Mouse (Mus musculus): ENCODE measurements around the gene Tada2a. TPM values are rescaled to one million over a fixed set of nuclear protein-coding genes. Genes with fewer than 3 reads are reported as not detected.
A peak's percentile ranks its signal among the peaks of the same experiment; 100 is the strongest.

Tada2a gene
- total RNA-seq, 2 experiments from 2014 or later: 34.0 to 35.5 TPM

GRCm38 (mm10) chr11:84057418-84057817 lies 72.0 kb downstream of the Tada2a start:
- no peak overlapping the region for H3K4me3 ChIP-seq
- no peak for TF ChIP-seq CTCF (IDR thresholded peaks at IDR 0.05)
- intact Hi-C loops (cut with DNase I): no loop called here
- no peak overlapping the region for H3K27ac ChIP-seq
- no peak for DNase-seq (ENCODE audit: extremely low spot score in 1 of 2, low spot score in 2 of 2)

- TF ChIP-seq CTCF (IDR thresholded peaks at IDR 0.05): no peak
- Histone ChIP-seq H3K4me3 (no peak overlapping the region), H3K27ac (no peak overlapping the region)
- intact Hi-C loops (cut with DNase I): no loop called here
- no peak for DNase-seq (ENCODE audit: extremely low spot score in 1 of 2, low spot score in 2 of 2)
Observed at GRCm38 (mm10) chr11:84053524-84054163, 75.8 kb downstream of the Tada2a start.

- DNase-seq (ENCODE audit: extremely low spot score in 1 of 2, low spot score in 2 of 2): no peak
- intact Hi-C loops (cut with DNase I): no loop called here
- H3K4me3 ChIP-seq: no peak overlapping the region
- H3K27ac ChIP-seq: no peak overlapping the region
- no peak for TF ChIP-seq CTCF (IDR thresholded peaks at IDR 0.05)
Observed at GRCm38 (mm10) chr11:84053055-84053454, 76.3 kb downstream of the Tada2a start.

GRCm38 (mm10) chr11:84048411-84048810 lies 81.0 kb downstream of the Tada2a start:
- no peak overlapping the region for H3K4me3 ChIP-seq
- TF ChIP-seq CTCF (IDR thresholded peaks at IDR 0.05): no peak
- DNase-seq (ENCODE audit: extremely low spot score in 1 of 2, low spot score in 2 of 2): no peak
- peak overlapping the region; percentile 19; the same call in 1 of the 2 replicates for H3K27ac ChIP-seq
- intact Hi-C loops (cut with DNase I): no loop called here

- intact Hi-C loops (cut with DNase I): no loop called here
- no peak overlapping the region for H3K4me3 ChIP-seq
- TF ChIP-seq CTCF (IDR thresholded peaks at IDR 0.05): no peak
- H3K27ac ChIP-seq: no peak overlapping the region
- no peak for DNase-seq (ENCODE audit: extremely low spot score in 1 of 2, low spot score in 2 of 2)
Observed at GRCm38 (mm10) chr11:84047270-84047669, 82.1 kb downstream of the Tada2a start.

- no peak for DNase-seq (ENCODE audit: extremely low spot score in 1 of 2, low spot score in 2 of 2)
- TF ChIP-seq CTCF (IDR thresholded peaks at IDR 0.05): no peak
- Histone ChIP-seq H3K27ac (no peak overlapping the region), H3K4me3 (no peak overlapping the region)
- intact Hi-C loops (cut with DNase I): no loop called here
Observed at GRCm38 (mm10) chr11:84044988-84045387, 84.4 kb downstream of the Tada2a start.

GRCm38 (mm10) chr11:84042808-84043762 lies 86.3 kb downstream of the Tada2a start:
- H3K27ac ChIP-seq: peak overlapping the region; percentile 90
- peak; percentile 5 for TF ChIP-seq CTCF (IDR thresholded peaks at IDR 0.05)
- DNase-seq (ENCODE audit: extremely low spot score in 1 of 2, low spot score in 2 of 2): peak; percentile 43 to 60
- intact Hi-C loops (cut with DNase I): no loop called here
- no peak overlapping the region for H3K4me3 ChIP-seq

GRCm38 (mm10) chr11:84040621-84041020 lies 88.8 kb downstream of the Tada2a start:
- intact Hi-C loops (cut with DNase I): no loop called here
- TF ChIP-seq CTCF (IDR thresholded peaks at IDR 0.05): no peak
- no peak overlapping the region for H3K27ac ChIP-seq
- H3K4me3 ChIP-seq: no peak overlapping the region
- no peak for DNase-seq (ENCODE audit: extremely low spot score in 1 of 2, low spot score in 2 of 2)

GRCm38 (mm10) chr11:84033671-84034070 lies 95.7 kb downstream of the Tada2a start:
- TF ChIP-seq CTCF (IDR thresholded peaks at IDR 0.05): no peak
- Histone ChIP-seq H3K27ac (no peak overlapping the region), H3K4me3 (no peak overlapping the region)
- DNase-seq (ENCODE audit: extremely low spot score in 1 of 2, low spot score in 2 of 2): no peak
- intact Hi-C loops (cut with DNase I): loop anchor here (5.0 kb wide), 2 partner anchors 71 to 246 kb away; partner anchors contain the start of gene Synrg

GRCm38 (mm10) chr11:84032559-84032958 lies 96.8 kb downstream of the Tada2a start:
- no peak for DNase-seq (ENCODE audit: extremely low spot score in 1 of 2, low spot score in 2 of 2)
- H3K27ac ChIP-seq: no peak overlapping the region
- TF ChIP-seq CTCF (IDR thresholded peaks at IDR 0.05): no peak
- intact Hi-C loops (cut with DNase I): loop anchor here (5.0 kb wide), 2 partner anchors 70 to 245 kb away; partner anchors contain the start of gene Synrg
- no peak overlapping the region for H3K4me3 ChIP-seq

GRCm38 (mm10) chr11:84031971-84032370 lies 97.4 kb downstream of the Tada2a start:
- peak; percentile 60 to 69 for DNase-seq (ENCODE audit: extremely low spot score in 1 of 2, low spot score in 2 of 2)
- TF ChIP-seq CTCF (IDR thresholded peaks at IDR 0.05): peak; percentile 90
- intact Hi-C loops (cut with DNase I): loop anchor here (5.0 kb wide), 2 partner anchors 70 to 245 kb away; partner anchors contain the start of gene Synrg
- H3K27ac ChIP-seq: no peak overlapping the region
- no peak overlapping the region for H3K4me3 ChIP-seq

Other genes starting within 250 kb of the Tada2a start
- 10 to 100 TPM; 13.3 to 15.2 TPM for gene Ddx52, start 187.5 kb downstream of the Tada2a start, total RNA-seq (2021)
- gene Synrg, start 165.2 kb downstream of the Tada2a start, total RNA-seq (2021): 10 to 100 TPM; 61.2 to 61.3 TPM
- 10 to 100 TPM; 80.7 to 92.7 TPM for gene Dusp14, start 60.3 kb downstream of the Tada2a start, total RNA-seq (2021)
- gene Acaca, start 72 bp upstream of the Tada2a start, total RNA-seq (2021): 10 to 100 TPM; 80.8 to 81.2 TPM
- gene Gm11437, start 37.9 kb upstream of the Tada2a start, total RNA-seq (2021): not detected